Mouse (Mus musculus) layer of hippocampus, adult 9-11 months (tissue): Measurements from ENCODE around the gene Trip12.

Experiments
- DNase-seq: peaks from one replicate; pipeline ENCODE4 v3.0.0; 2022

The Trip12 gene

GRCm38 (mm10) chr1:84855756-84856155 is 15.4 kb upstream of the Trip12 start:
- DNase-seq: no peak

GRCm38 (mm10) chr1:84854966-84855365 is 14.7 kb upstream of the Trip12 start:
- DNase-seq: no peak

- no peak for DNase-seq
Measured at GRCm38 (mm10) chr1:84853721-84854120, 13.4 kb upstream of the Trip12 start.

- no peak for DNase-seq
Measured at GRCm38 (mm10) chr1:84851512-84852235, 11.4 kb upstream of the Trip12 start.

- no peak for DNase-seq
Measured at GRCm38 (mm10) chr1:84850471-84850870, 10.2 kb upstream of the Trip12 start.

- DNase-seq: no peak
Measured at GRCm38 (mm10) chr1:84849804-84850203, 9.5 kb upstream of the Trip12 start.

GRCm38 (mm10) chr1:84848801-84849455 is 8.6 kb upstream of the Trip12 start:
- no peak for DNase-seq

GRCm38 (mm10) chr1:84848335-84848734 is 8.0 kb upstream of the Trip12 start:
- no peak for DNase-seq

- no peak for DNase-seq
Measured at GRCm38 (mm10) chr1:84847698-84848097, 7.4 kb upstream of the Trip12 start.

- no peak for DNase-seq
Measured at GRCm38 (mm10) chr1:84843366-84843765, 3.0 kb upstream of the Trip12 start.

GRCm38 (mm10) chr1:84841061-84841460 is 745 bp upstream of the Trip12 start:
- DNase-seq: no peak

- DNase-seq: peak; percentile 92
Measured at GRCm38 (mm10) chr1:84839309-84840017, 853 bp downstream of the Trip12 start, which contains the start of gene Fbxo36. Gene Fbxo36 (plus strand): TSS chr1:84839841.

- DNase-seq: peak; percentile 66
Measured at GRCm38 (mm10) chr1:84838621-84839151, 1.6 kb downstream of the Trip12 start.

- DNase-seq: peak; percentile 6
Measured at GRCm38 (mm10) chr1:84838156-84838555, 2.2 kb downstream of the Trip12 start.

- no peak for DNase-seq
Measured at GRCm38 (mm10) chr1:84837523-84838145, 2.7 kb downstream of the Trip12 start.

- DNase-seq: no peak
Measured at GRCm38 (mm10) chr1:84825091-84825490, 15.2 kb downstream of the Trip12 start.

- DNase-seq: no peak
Measured at GRCm38 (mm10) chr1:84817596-84817995, 22.7 kb downstream of the Trip12 start.

GRCm38 (mm10) chr1:84803788-84804187 is 36.5 kb downstream of the Trip12 start:
- DNase-seq: no peak

GRCm38 (mm10) chr1:84799166-84799565 is 41.1 kb downstream of the Trip12 start:
- no peak for DNase-seq

- no peak for DNase-seq
Measured at GRCm38 (mm10) chr1:84795335-84795734, 45.0 kb downstream of the Trip12 start.

- DNase-seq: no peak
Measured at GRCm38 (mm10) chr1:84791393-84791792, 48.9 kb downstream of the Trip12 start.

- no peak for DNase-seq
Measured at GRCm38 (mm10) chr1:84780630-84781029, 59.7 kb downstream of the Trip12 start.

- no peak for DNase-seq
Measured at GRCm38 (mm10) chr1:84777455-84777854, 62.9 kb downstream of the Trip12 start.
